Mouse (Mus musculus): ENCODE measurements at regions not wholly inside any gene's neighbourhood (a gene's known extent, or its start where the extent isn't known, plus 50 kb on each side); places are given as distances from the start of the nearest gene placed in this dataset.

- in situ Hi-C loops (cut with MboI; ENCODE audit: low pct_ligation_motif_present, low pct_unique_long_range_greater_than_20kb, low sequenced_read_pairs): no loop called here
- no peak overlapping the region for H3K27ac ChIP-seq (ENCODE audit: insufficient read depth, low read depth)
- dilution Hi-C loops (cut with MboI; ENCODE audit: extremely low pct_ligation_motif_present, extremely low pct_unique_long_range_greater_than_20kb, low sequenced_read_pairs): no loop called here
- no peaks in the 10 kb centered on the region for H3K79me2 ChIP-seq (replicated peaks; ENCODE audit: control insufficient read depth, extremely low read depth, insufficient read depth, poor library complexity, severe bottlenecking)
- no peaks in the 10 kb centered on the region for H3K27me3 ChIP-seq (replicated peaks)
- no peak for DNase-seq (ENCODE audit: extremely low read depth)
- H3K9me3 ChIP-seq (replicated peaks; ENCODE audit: low read length): no peaks in the 10 kb centered on the region
- no peak overlapping the region for H3K9ac ChIP-seq (ENCODE audit: insufficient read depth, low read depth)
- no peak overlapping the region for H3K4me2 ChIP-seq (ENCODE audit: insufficient read depth, low read depth, poor library complexity, severe bottlenecking)
- no peak overlapping the region for H3K4me3 ChIP-seq (replicated peaks in 1 of 3; ENCODE audit: low read depth in 2 of 3, low read length in 2 of 3, poor library complexity in 1 of 3)
- H3K4me1 ChIP-seq (ENCODE audit: control insufficient read depth in 1 of 2, insufficient read depth in 2 of 2): peaks cover 0 to 7% of the 10 kb centered on the region in 2 experiments; a peak in 1 of 4 replicates
- H3K36me3 ChIP-seq (replicated peaks in 1 of 2; ENCODE audit: control insufficient read depth in 1 of 2, insufficient read depth in 1 of 2, low read length in 1 of 2): no peaks in the 10 kb centered on the region
- no peak for TF ChIP-seq CHD2 (IDR thresholded peaks at IDR 0.05; ENCODE audit: low read length)
These were observed 362.0 kb downstream of the Fat4 start for GRCm38 (mm10) chr3:39248712-39249111.

GRCm38 (mm10) chr3:39249224-39249892, 362.6 kb downstream of the Fat4 start:
- Histone ChIP-seq H3K9ac (ENCODE audit: insufficient read depth, low read depth) (no peak overlapping the region), H3K9me3 (replicated peaks; ENCODE audit: low read length) (no peaks in the 10 kb centered on the region), H3K4me1 (ENCODE audit: control insufficient read depth in 1 of 2, insufficient read depth in 2 of 2) (peaks cover 0 to 7% of the 10 kb centered on the region in 2 experiments; a peak in 1 of 4 replicates), H3K79me2 (replicated peaks; ENCODE audit: control insufficient read depth, extremely low read depth, insufficient read depth, poor library complexity, severe bottlenecking) (no peaks in the 10 kb centered on the region), H3K36me3 (replicated peaks in 1 of 2; ENCODE audit: control insufficient read depth in 1 of 2, insufficient read depth in 1 of 2, low read length in 1 of 2) (no peaks in the 10 kb centered on the region), H3K4me3 (replicated peaks in 1 of 3; ENCODE audit: low read depth in 2 of 3, low read length in 2 of 3, poor library complexity in 1 of 3) (no peak overlapping the region), H3K27ac (ENCODE audit: insufficient read depth, low read depth) (no peak overlapping the region), H3K27me3 (replicated peaks) (no peaks in the 10 kb centered on the region), H3K4me2 (ENCODE audit: insufficient read depth, low read depth, poor library complexity, severe bottlenecking) (no peak overlapping the region)
- dilution Hi-C loops (cut with MboI; ENCODE audit: extremely low pct_ligation_motif_present, extremely low pct_unique_long_range_greater_than_20kb, low sequenced_read_pairs): no loop called here
- DNase-seq (ENCODE audit: extremely low read depth): no peak
- in situ Hi-C loops (cut with MboI; ENCODE audit: low pct_ligation_motif_present, low pct_unique_long_range_greater_than_20kb, low sequenced_read_pairs): no loop called here
- TF ChIP-seq CTCF (conservative IDR thresholded peaks at IDR 0.05 in 1 of 2, IDR thresholded peaks at IDR 0.05 in 1 of 2; ENCODE audit: low read depth in 2 of 2, low read length in 2 of 2) (no peak), ZKSCAN1 (IDR thresholded peaks at IDR 0.05; ENCODE audit: borderline replicate concordance, low read depth, low read length) (no peak), MAX (IDR thresholded peaks at IDR 0.05; ENCODE audit: low read length) (no peak), E2F4 (IDR thresholded peaks at IDR 0.05; ENCODE audit: insufficient replicate concordance, low read depth, low read length) (no peak), IRF4 (IDR thresholded peaks at IDR 0.05; ENCODE audit: low read depth, low read length) (no peak), GABPA (IDR thresholded peaks at IDR 0.05; ENCODE audit: insufficient replicate concordance, low read depth, low read length) (no peak), EP300 (IDR thresholded peaks at IDR 0.05; ENCODE audit: low read length) (no peak), POLR2AphosphoS2 (IDR thresholded peaks at IDR 0.05; ENCODE audit: low read depth, low read length) (no peak), ZNF384 (IDR thresholded peaks at IDR 0.05; ENCODE audit: low read depth, low read length) (no peak), MYC (IDR thresholded peaks at IDR 0.05; ENCODE audit: low read depth, low read length) (no peak), JUN (IDR thresholded peaks at IDR 0.05; ENCODE audit: insufficient read depth, low read depth, low read length) (no peak), ETS1 (conservative IDR thresholded peaks at IDR 0.05; ENCODE audit: low read depth, low read length) (no peak), NRF1 (IDR thresholded peaks at IDR 0.05; ENCODE audit: low read depth, low read length) (no peak), PAX5 (IDR thresholded peaks at IDR 0.05; ENCODE audit: low read length) (no peak), MEF2A (IDR thresholded peaks at IDR 0.05; ENCODE audit: borderline replicate concordance, low read depth, low read length) (no peak), HCFC1 (IDR thresholded peaks at IDR 0.05; ENCODE audit: low read depth, low read length) (no peak), CHD1 (IDR thresholded peaks at IDR 0.05; ENCODE audit: low read depth, low read length) (no peak), JUND (conservative IDR thresholded peaks at IDR 0.05; ENCODE audit: low read depth, low read length) (no peak), ZMIZ1 (IDR thresholded peaks at IDR 0.05; ENCODE audit: low read depth, low read length) (no peak), MXI1 (IDR thresholded peaks at IDR 0.05; ENCODE audit: low read depth, low read length) (no peak)
